Comparison of ENCODE assay signal across 17 mouse cellular contexts in genomic region chr16:82711161-82711560, GRCm38 (mm10).
A peak's percentile ranks its signal among the peaks of the same experiment; 100 is the strongest.
DNase-seq lines count a peak whose midpoint lies in the region; ATAC-seq lines count a peak whose summit lies in the region.
"Had no signal": no experiment of that assay in that cellular context is flagged by ENCODE, and none has a peak within 500 bp of the region (broad histone marks: within the 10 kb centered on the region; RNA-seq: fewer than 3 reads in every experiment).

No protein-coding gene starts in this region.

- peak; percentile 100 for ATAC-seq in cerebellum, adult (ENCODE audit: insufficient number of reproducible peaks, low FRiP score, low TSS enrichment)
- ATAC-seq in activated CD4-positive, CD25-positive, alpha-beta regulatory T cell, adult 4 months = no peak
- ATAC-seq: forebrain, postnatal 0 days; intestine, embryonic 15.5 days; liver, postnatal 0 days; midbrain, embryonic 15.5 days had no signal

- DNase-seq in cerebellum, postnatal 4 days (ENCODE audit: low spot score in 2 of 2) = no peak
- DNase-seq in retina, postnatal 1 day = peak; percentile 4
- no peak for DNase-seq in retina, embryonic 14.5 days (ENCODE audit: low spot score)
- peak; percentile 86 for DNase-seq in cerebellum, adult 9-11 months
- no peak for DNase-seq in ovary, adult 18-20 months (ENCODE audit: low spot score)
- DNase-seq in thymus, postnatal 14 days = no peak
- DNase-seq: adrenal gland, postnatal 10 days; forebrain, postnatal 0 days; kidney, adult 9 months; kidney, postnatal 25 days; liver, postnatal 0 days; lung, postnatal 14 days; spleen, adult 18-20 months had no signal

Comparison
In these comparisons a context has a peak if more than half of its experiments do, and no peak if none do; other contexts are left out.
1. DNase-seq: peak in retina, postnatal 1 day (single experiment) and cerebellum, adult 9-11 months (single experiment); none in cerebellum, postnatal 4 days (0 of 2), retina, embryonic 14.5 days (single experiment), ovary, adult 18-20 months (single experiment) and thymus, postnatal 14 days (single experiment).